Mouse (Mus musculus): Measurements from ENCODE around the gene Tjap1. TPM values are rescaled to one million over a fixed set of nuclear protein-coding genes. Genes with fewer than 3 reads are reported as not detected.
A peak's percentile ranks its signal among the peaks of the same experiment; 100 is the strongest.

Gene Tjap1
- polyA plus RNA-seq, 1 experiment, result 98.7 TPM

GRCm38 (mm10) chr17:46284653-46285052 is 1.8 kb upstream of the Tjap1 start:
- Histone ChIP-seq H3K27me3 (ENCODE audit: control insufficient read depth, insufficient read depth, low read length) (no peaks in the 10 kb centered on the region), H3K4me3 (ENCODE audit: control insufficient read depth, insufficient read depth, low read length) (no peak overlapping the region), H3K36me3 (ENCODE audit: control insufficient read depth, insufficient read depth, low read length) (no peaks in the 10 kb centered on the region), H3K4me1 (replicated peaks; ENCODE audit: control insufficient read depth, insufficient read depth, low read length) (peaks cover 49% of the 10 kb centered on the region), H3K27ac (ENCODE audit: control insufficient read depth, insufficient read depth, low read length) (no peak overlapping the region)
- TF ChIP-seq CTCF (IDR thresholded peaks at IDR 0.05; ENCODE audit: borderline replicate concordance, control insufficient read depth, extremely low read depth, insufficient read depth, low read length, poor library complexity), result no peak
- TF ChIP-seq POLR2A (IDR thresholded peaks at IDR 0.05; ENCODE audit: control insufficient read depth, extremely low read depth, insufficient read depth, low read length, poor library complexity), result no peak
- WGBS, result 78% methylated on average over 7 of the region's 7 CpGs
- no peak for DNase-seq

DNA sequence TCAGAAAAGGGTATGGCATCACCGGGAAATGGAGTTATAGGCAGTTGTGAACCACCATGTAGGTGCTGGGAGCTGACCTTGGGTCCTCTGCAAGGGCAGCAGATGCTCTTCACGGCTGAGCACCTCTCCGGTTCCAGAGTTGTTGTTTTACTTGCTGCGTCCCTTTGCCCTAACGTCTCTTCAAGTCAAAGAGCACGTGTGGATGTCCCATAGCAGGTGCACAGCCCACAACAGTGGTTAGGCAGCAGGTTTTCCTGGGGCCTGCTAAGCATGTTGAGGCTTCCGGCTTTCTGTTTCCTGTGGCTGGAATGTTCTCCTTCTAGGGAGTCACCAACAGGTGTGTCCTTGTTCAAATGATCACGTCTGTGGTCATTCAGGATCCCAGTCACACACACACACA is 1.1 kb upstream of the Tjap1 start:
- WGBS, result 52% methylated on average over 8 of the region's 8 CpGs
- H3K4me3 ChIP-seq (ENCODE audit: control insufficient read depth, insufficient read depth, low read length), result no peak overlapping the region
- peak overlapping the region; percentile 86 for H3K27ac ChIP-seq (ENCODE audit: control insufficient read depth, insufficient read depth, low read length)
- H3K4me1 ChIP-seq (replicated peaks; ENCODE audit: control insufficient read depth, insufficient read depth, low read length), result peaks cover 49% of the 10 kb centered on the region
- peak; percentile 41 for DNase-seq
- H3K36me3 ChIP-seq (ENCODE audit: control insufficient read depth, insufficient read depth, low read length), result peaks cover 3% of the 10 kb centered on the region; the same call in 1 of the 2 replicates
- no peaks in the 10 kb centered on the region for H3K27me3 ChIP-seq (ENCODE audit: control insufficient read depth, insufficient read depth, low read length)
- no peak for TF ChIP-seq CTCF (IDR thresholded peaks at IDR 0.05; ENCODE audit: borderline replicate concordance, control insufficient read depth, extremely low read depth, insufficient read depth, low read length, poor library complexity)
- no peak for TF ChIP-seq POLR2A (IDR thresholded peaks at IDR 0.05; ENCODE audit: control insufficient read depth, extremely low read depth, insufficient read depth, low read length, poor library complexity)

DNA sequence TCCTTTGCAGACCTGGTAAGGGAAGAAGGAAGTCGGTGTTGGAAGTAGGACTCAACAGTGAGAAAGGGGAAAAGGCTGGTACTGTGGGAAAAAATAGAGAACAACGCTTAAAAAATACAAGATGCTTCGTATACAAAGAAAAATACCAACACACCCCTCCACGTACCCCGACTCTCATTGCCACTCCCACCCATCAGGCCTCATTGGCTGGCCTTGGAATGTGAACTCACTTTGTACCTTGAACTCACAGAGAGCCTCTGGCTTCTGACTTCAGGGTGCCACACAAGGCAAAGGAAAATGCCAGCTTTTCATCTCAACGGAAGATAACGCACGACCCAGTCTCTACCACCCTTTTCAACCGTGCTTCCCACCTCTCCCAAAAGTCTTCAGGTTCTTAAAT is 314 bp upstream of the Tjap1 start:
- H3K4me1 ChIP-seq (replicated peaks; ENCODE audit: control insufficient read depth, insufficient read depth, low read length), result peaks cover 46% of the 10 kb centered on the region
- no peak overlapping the region; the same call in 1 of the 2 replicates for H3K4me3 ChIP-seq (ENCODE audit: control insufficient read depth, insufficient read depth, low read length)
- no peaks in the 10 kb centered on the region for H3K27me3 ChIP-seq (ENCODE audit: control insufficient read depth, insufficient read depth, low read length)
- peak overlapping the region; percentile 86 for H3K27ac ChIP-seq (ENCODE audit: control insufficient read depth, insufficient read depth, low read length)
- TF ChIP-seq POLR2A (IDR thresholded peaks at IDR 0.05; ENCODE audit: control insufficient read depth, extremely low read depth, insufficient read depth, low read length, poor library complexity) (no peak), CTCF (IDR thresholded peaks at IDR 0.05; ENCODE audit: borderline replicate concordance, control insufficient read depth, extremely low read depth, insufficient read depth, low read length, poor library complexity) (no peak)
- 30% methylated on average over 9 of the region's 9 CpGs for WGBS
- DNase-seq, result no peak
- peaks cover 8% of the 10 kb centered on the region; the same call in 1 of the 2 replicates for H3K36me3 ChIP-seq (ENCODE audit: control insufficient read depth, insufficient read depth, low read length)

DNA sequence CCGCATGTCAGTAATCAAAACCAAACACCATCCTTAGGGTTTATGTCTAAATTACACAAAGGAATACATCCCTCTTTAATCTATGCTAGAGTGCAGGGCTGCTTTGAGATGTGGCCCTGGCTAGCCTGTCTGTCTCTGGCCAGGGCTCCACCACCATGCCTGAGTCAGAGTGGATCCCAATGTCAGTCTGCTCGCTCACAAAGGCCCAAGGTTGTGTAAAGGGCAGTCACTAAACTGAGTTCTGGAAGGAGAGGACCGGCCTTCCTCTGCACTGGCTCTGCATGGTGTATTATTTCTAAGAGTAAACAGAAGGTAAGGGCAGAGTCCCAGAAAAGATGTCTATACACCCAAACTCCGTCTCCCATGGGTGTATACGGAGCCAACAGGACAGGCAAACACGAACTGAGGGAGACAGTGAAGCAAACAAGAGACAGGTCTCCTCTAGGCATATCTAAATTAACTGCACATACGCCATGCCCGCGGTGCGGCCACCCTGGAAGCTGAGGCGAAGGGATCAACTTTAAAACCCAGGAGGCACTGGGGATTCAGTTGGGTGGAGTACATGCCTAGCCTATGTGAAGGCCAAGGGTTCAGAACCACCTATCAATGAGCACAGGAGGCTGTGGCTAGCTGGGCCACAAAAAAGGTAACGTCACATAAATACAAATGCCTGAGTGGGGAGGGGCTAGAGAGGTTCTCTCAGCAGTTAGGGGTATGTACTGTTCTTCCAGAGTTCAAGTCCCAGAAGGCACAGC is 4.6 kb downstream of the Tjap1 start:
- 97% methylated on average over 12 of the region's 12 CpGs for WGBS
- no peaks in the 10 kb centered on the region for H3K27me3 ChIP-seq (ENCODE audit: control insufficient read depth, insufficient read depth, low read length)
- H3K27ac ChIP-seq (ENCODE audit: control insufficient read depth, insufficient read depth, low read length), result no peak overlapping the region
- TF ChIP-seq POLR2A (IDR thresholded peaks at IDR 0.05; ENCODE audit: control insufficient read depth, extremely low read depth, insufficient read depth, low read length, poor library complexity) (no peak), CTCF (IDR thresholded peaks at IDR 0.05; ENCODE audit: borderline replicate concordance, control insufficient read depth, extremely low read depth, insufficient read depth, low read length, poor library complexity) (no peak)
- H3K4me1 ChIP-seq (replicated peaks; ENCODE audit: control insufficient read depth, insufficient read depth, low read length), result peaks cover 12% of the 10 kb centered on the region
- H3K4me3 ChIP-seq (ENCODE audit: control insufficient read depth, insufficient read depth, low read length), result no peak overlapping the region
- no peak for DNase-seq
- peaks cover 8% of the 10 kb centered on the region; the same call in 1 of the 2 replicates for H3K36me3 ChIP-seq (ENCODE audit: control insufficient read depth, insufficient read depth, low read length)

- Histone ChIP-seq H3K4me1 (replicated peaks; ENCODE audit: control insufficient read depth, insufficient read depth, low read length) (peaks cover 10% of the 10 kb centered on the region), H3K36me3 (ENCODE audit: control insufficient read depth, insufficient read depth, low read length) (peaks cover 8% of the 10 kb centered on the region; the same call in 1 of the 2 replicates), H3K27ac (ENCODE audit: control insufficient read depth, insufficient read depth, low read length) (no peak overlapping the region), H3K4me3 (ENCODE audit: control insufficient read depth, insufficient read depth, low read length) (no peak overlapping the region), H3K27me3 (ENCODE audit: control insufficient read depth, insufficient read depth, low read length) (no peaks in the 10 kb centered on the region)
- no peak for DNase-seq
- no peak for TF ChIP-seq POLR2A (IDR thresholded peaks at IDR 0.05; ENCODE audit: control insufficient read depth, extremely low read depth, insufficient read depth, low read length, poor library complexity)
- no peak for TF ChIP-seq CTCF (IDR thresholded peaks at IDR 0.05; ENCODE audit: borderline replicate concordance, control insufficient read depth, extremely low read depth, insufficient read depth, low read length, poor library complexity)
- WGBS, result 91% methylated on average over 4 of the region's 4 CpGs
Measured at GRCm38 (mm10) chr17:46277586-46277985, 5.2 kb downstream of the Tjap1 start.

DNA sequence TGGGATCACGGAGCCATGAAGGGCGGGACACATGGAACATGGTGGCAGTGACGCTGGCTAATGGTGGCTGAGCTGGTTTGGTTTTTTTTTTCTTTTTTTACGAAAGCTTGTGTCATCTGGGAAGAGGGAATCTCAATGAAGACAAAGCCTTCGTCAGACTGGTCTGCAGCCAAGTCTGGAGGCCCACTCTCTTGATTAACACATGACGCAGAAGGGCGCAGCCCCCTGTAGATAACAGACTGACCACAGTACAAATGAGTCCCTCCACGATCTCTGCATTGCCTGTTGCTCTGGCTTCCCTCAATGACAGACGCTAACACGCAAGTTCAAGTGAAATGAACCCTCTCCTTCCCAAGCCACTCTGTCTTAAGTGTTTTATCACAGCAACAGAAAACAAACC is 7.3 kb downstream of the Tjap1 start:
- H3K27me3 ChIP-seq (ENCODE audit: control insufficient read depth, insufficient read depth, low read length), result no peaks in the 10 kb centered on the region
- H3K4me1 ChIP-seq (replicated peaks; ENCODE audit: control insufficient read depth, insufficient read depth, low read length), result no peaks in the 10 kb centered on the region
- WGBS, result 96% methylated on average over 10 of the region's 10 CpGs
- peaks cover 12% of the 10 kb centered on the region; the same call in 1 of the 2 replicates for H3K36me3 ChIP-seq (ENCODE audit: control insufficient read depth, insufficient read depth, low read length)
- TF ChIP-seq CTCF (IDR thresholded peaks at IDR 0.05; ENCODE audit: borderline replicate concordance, control insufficient read depth, extremely low read depth, insufficient read depth, low read length, poor library complexity), result no peak
- no peak for TF ChIP-seq POLR2A (IDR thresholded peaks at IDR 0.05; ENCODE audit: control insufficient read depth, extremely low read depth, insufficient read depth, low read length, poor library complexity)
- no peak overlapping the region for H3K4me3 ChIP-seq (ENCODE audit: control insufficient read depth, insufficient read depth, low read length)
- no peak overlapping the region for H3K27ac ChIP-seq (ENCODE audit: control insufficient read depth, insufficient read depth, low read length)
- DNase-seq, result no peak

Data from thymus, adult 2 months (tissue).